Mouse (Mus musculus) forebrain, embryonic 14.5 days (tissue): ENCODE data around the gene Sgtb. TPM values are rescaled to one million over a fixed set of nuclear protein-coding genes. Genes with fewer than 3 reads are reported as not detected.
A peak's percentile ranks its signal among the peaks of the same experiment; 100 is the strongest.

Experiments used
- ATAC-seq: fragments of 200-750 bp; cut with Nextera tagmentation; 2 replicates; pipeline ENCODE4 v1.8.0; 2017; ENCODE audit warnings: mild to moderate bottlenecking, moderate library complexity
- DNase-seq: peaks from one replicate; pipeline ENCODE4 v3.0.0-alpha.2; 2015; ENCODE audit warnings: low spot score
- H3K27ac ChIP-seq: fragments of 300-500 bp; sonication (generic); 2 replicates; pipeline ENCODE4 v1.5.1; 2014; ENCODE audit warnings: low read depth, mild to moderate bottlenecking, control low read depth, low read length, moderate library complexity
- H3K27me3 ChIP-seq: fragments of 300-500 bp; sonication (generic); replicated peaks from 2 replicates; pipeline ENCODE4 v1.6.1; 2014; ENCODE audit warnings: low read length, control low read depth, mixed read lengths; ENCODE audit not compliant: control insufficient read depth, insufficient read depth
- H3K36me3 ChIP-seq: fragments of 300-500 bp; sonication (generic); 2 replicates; pipeline ENCODE4 v1.6.1; 2014; ENCODE audit warnings: low read length, control low read depth; ENCODE audit not compliant: control insufficient read depth, insufficient read depth
- H3K4me1 ChIP-seq: fragments of 300-500 bp; sonication (generic); 2 replicates; pipeline ENCODE4 v1.6.1; 2014; ENCODE audit warnings: antibody characterized with exemption, low read length, control low read depth; ENCODE audit not compliant: control insufficient read depth, insufficient read depth
- H3K4me2 ChIP-seq: fragments of 300-500 bp; sonication (generic); 2 replicates; pipeline ENCODE4 v1.6.1; 2014; ENCODE audit warnings: mild to moderate bottlenecking, control low read depth, low read length
- H3K4me3 ChIP-seq: fragments of 300-500 bp; sonication (generic); 2 replicates; pipeline ENCODE4 v1.5.1; 2014; ENCODE audit warnings: low read depth, low read length, control low read depth
- H3K9ac ChIP-seq: fragments of 300-500 bp; sonication (generic); 2 replicates; pipeline ENCODE4 v1.6.1; 2014; ENCODE audit warnings: mild to moderate bottlenecking, low read length, control low read depth, moderate library complexity
- H3K9me3 ChIP-seq: fragments of 300-500 bp; sonication (generic); replicated peaks from 2 replicates; pipeline ENCODE4 v1.6.1; 2016; ENCODE audit warnings: low read length, control low read depth, mixed read lengths; ENCODE audit not compliant: control insufficient read depth
- WGBS: fragments of 180-500 bp; shearing (Covaris S2); extraction: QIAGEN DNeasy Blood & Tissue Kit; methylation state at CpG from one replicate; pipeline ENCODE4 v1.1.7; 2014; 5-methylcytosine and 5-hydroxymethylcytosine counted together
- polyA plus RNA-seq: library from polyadenylated mRNA; unstranded; fragments of >200 nt; fragmentation: Nextera tagmentation; extraction: Ambion mirVana; gene quantifications from 2 replicates; pipeline ENCODE4 v1.2.1, GENCODE M21; 2014

Sgtb gene
- polyA plus RNA-seq, 1 experiment from 2014 or later, result 29.4 TPM

DNA sequence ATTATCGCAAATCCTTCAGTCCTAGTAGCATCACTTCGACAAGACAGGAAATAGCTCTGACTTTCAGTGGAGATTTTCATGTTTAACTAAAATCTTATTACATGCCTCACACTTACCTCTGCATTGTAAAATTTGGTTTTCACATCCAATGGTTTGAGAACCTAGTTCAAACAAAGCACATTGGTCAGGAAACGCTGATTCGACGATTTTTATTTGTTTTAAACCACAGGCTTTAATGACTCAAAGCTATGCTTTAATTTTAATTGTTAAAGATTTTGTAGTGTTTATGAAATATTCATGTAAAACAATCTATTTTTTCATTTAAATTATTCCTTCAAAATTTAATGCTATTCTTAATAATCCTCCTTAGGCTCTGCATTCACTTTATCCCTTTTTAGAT, 44.6 kb downstream of the Sgtb start:
- no peak overlapping the region for H3K27ac ChIP-seq
- ATAC-seq, result no peak
- no peaks in the 10 kb centered on the region for H3K27me3 ChIP-seq
- H3K4me2 ChIP-seq, result no peak overlapping the region
- 99% methylated on average over 5 of the region's 5 CpGs for WGBS
- no peak overlapping the region for H3K9ac ChIP-seq
- H3K4me1 ChIP-seq, result no peaks in the 10 kb centered on the region
- H3K36me3 ChIP-seq, result peaks cover 50% of the 10 kb centered on the region
- no peak overlapping the region for H3K4me3 ChIP-seq
- no peaks in the 10 kb centered on the region for H3K9me3 ChIP-seq
- no peak for DNase-seq

DNA sequence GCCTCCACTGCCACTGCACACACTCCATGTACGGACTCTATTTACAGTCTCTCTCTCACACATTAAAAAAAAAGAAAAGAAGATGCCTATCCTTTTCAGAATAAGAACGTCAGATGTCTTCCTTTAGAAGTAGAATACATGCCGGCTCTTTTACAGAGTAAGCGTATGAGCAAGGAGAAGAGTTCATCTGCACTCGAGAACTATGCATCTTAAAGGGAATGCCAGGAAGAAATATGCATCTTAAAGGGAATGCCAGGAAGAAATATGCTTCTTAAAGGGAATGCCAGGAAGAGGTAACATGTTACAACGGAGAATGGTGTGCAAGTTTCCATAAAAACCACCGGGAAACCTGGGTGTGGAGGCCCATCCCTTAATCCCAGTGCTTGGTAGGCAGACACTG, 45.6 kb downstream of the Sgtb start:
- WGBS, result 89% methylated on average over 7 of the region's 7 CpGs
- H3K4me3 ChIP-seq, result no peak overlapping the region
- H3K9me3 ChIP-seq, result no peaks in the 10 kb centered on the region
- no peak overlapping the region for H3K9ac ChIP-seq
- ATAC-seq (no peak), DNase-seq (no peak)
- no peak overlapping the region for H3K4me2 ChIP-seq
- H3K36me3 ChIP-seq, result peaks cover 52% of the 10 kb centered on the region
- no peak overlapping the region for H3K27ac ChIP-seq
- H3K4me1 ChIP-seq, result no peaks in the 10 kb centered on the region
- H3K27me3 ChIP-seq, result no peaks in the 10 kb centered on the region

DNA sequence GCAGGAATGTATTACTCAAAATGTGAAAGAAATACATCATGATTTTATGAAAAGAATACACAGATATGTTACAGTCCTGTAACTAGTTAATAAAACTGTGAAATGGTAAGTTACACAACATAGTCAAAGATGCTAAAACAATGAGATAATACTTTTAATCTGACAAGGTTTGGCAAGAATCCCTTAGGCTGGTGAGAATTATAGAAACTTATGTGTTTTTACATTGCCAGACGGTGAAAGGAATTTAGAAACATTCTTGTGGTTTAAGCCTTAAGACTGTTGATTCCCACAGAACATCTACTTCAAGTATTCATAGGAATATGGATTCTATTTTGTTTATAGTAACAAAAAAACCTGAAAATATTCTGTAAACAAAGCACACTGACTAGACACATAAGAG, 46.1 kb downstream of the Sgtb start:
- no peak overlapping the region for H3K9ac ChIP-seq
- ATAC-seq, result no peak
- 89% methylated on average over 1 of the region's 1 CpGs for WGBS
- H3K4me3 ChIP-seq, result no peak overlapping the region
- no peaks in the 10 kb centered on the region for H3K4me1 ChIP-seq
- no peak overlapping the region for H3K27ac ChIP-seq
- H3K36me3 ChIP-seq, result peaks cover 56% of the 10 kb centered on the region
- DNase-seq, result no peak
- no peaks in the 10 kb centered on the region for H3K9me3 ChIP-seq
- H3K4me2 ChIP-seq, result no peak overlapping the region
- no peaks in the 10 kb centered on the region for H3K27me3 ChIP-seq

DNA sequence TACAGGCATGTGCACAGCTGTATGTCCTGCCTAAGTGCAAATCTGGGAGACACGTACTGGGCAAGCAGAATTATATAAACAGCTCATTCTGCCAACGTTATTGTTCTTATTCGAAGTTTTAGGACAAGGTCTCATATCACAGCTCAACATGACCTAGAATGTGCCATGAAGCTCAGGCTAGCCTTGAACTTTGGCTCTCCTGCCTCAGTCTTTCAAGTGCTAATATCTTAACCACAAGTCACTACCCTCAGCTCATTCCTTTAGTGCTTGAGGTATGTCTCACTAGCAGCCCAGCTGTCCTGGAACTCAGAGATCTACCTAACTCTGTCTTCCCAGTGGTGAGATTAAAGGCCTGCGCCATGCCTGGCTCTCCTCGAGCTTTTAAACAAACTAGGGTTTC, 62.2 kb downstream of the Sgtb start:
- H3K4me3 ChIP-seq, result no peak overlapping the region
- ATAC-seq (no peak), DNase-seq (no peak)
- no peak overlapping the region for H3K27ac ChIP-seq
- no peak overlapping the region for H3K4me2 ChIP-seq
- H3K4me1 ChIP-seq, result peaks cover 5% of the 10 kb centered on the region
- 92% methylated on average over 5 of the region's 5 CpGs for WGBS
- H3K27me3 ChIP-seq, result no peaks in the 10 kb centered on the region
- no peak overlapping the region for H3K9ac ChIP-seq
- peaks cover 26% of the 10 kb centered on the region for H3K36me3 ChIP-seq
- H3K9me3 ChIP-seq, result no peaks in the 10 kb centered on the region

DNA sequence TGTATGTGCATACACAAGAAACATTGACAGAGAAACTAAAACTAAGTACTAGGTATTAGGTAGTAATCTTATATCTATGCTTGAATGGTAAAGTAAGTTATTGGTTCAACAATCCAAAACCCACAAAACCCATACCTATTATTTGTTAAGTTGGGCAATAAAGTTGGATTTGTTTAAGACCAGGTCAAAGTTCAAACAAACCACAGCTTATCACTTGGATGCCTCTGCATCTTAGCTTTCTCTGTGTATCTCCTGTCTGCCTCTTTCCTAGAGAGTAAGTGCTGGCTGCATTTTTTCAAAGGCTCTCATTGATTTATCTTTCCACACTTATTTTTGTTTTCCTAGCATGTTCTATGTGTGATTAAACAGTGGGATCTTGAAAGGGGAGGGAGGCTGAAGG, 63.0 kb downstream of the Sgtb start:
- no peak for ATAC-seq
- no peak overlapping the region for H3K4me3 ChIP-seq
- DNase-seq, result no peak
- peaks cover 18% of the 10 kb centered on the region for H3K36me3 ChIP-seq
- H3K27ac ChIP-seq, result no peak overlapping the region
- no peak overlapping the region for H3K9ac ChIP-seq
- peaks cover 11% of the 10 kb centered on the region for H3K4me1 ChIP-seq
- no peaks in the 10 kb centered on the region for H3K9me3 ChIP-seq
- no peaks in the 10 kb centered on the region for H3K27me3 ChIP-seq
- no peak overlapping the region for H3K4me2 ChIP-seq

DNA sequence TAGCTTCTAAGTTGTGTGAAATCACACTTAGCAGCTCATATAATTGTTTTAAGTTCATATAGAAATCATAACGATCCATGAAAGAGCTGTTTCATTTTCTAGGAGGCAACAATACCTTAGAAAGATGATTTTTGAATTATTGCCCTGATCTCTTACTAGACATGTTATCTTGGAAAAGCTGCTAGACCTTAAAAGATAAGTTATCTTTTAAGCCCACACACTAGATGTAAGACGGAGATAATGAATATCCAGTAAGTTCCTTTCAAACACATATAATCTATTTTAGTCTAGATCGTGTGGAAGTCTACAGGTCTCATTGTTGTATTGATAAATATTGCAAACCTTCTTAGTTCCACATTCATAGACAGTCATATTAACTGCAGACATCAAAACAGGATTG, 67.3 kb downstream of the Sgtb start:
- no peak for ATAC-seq

DNA sequence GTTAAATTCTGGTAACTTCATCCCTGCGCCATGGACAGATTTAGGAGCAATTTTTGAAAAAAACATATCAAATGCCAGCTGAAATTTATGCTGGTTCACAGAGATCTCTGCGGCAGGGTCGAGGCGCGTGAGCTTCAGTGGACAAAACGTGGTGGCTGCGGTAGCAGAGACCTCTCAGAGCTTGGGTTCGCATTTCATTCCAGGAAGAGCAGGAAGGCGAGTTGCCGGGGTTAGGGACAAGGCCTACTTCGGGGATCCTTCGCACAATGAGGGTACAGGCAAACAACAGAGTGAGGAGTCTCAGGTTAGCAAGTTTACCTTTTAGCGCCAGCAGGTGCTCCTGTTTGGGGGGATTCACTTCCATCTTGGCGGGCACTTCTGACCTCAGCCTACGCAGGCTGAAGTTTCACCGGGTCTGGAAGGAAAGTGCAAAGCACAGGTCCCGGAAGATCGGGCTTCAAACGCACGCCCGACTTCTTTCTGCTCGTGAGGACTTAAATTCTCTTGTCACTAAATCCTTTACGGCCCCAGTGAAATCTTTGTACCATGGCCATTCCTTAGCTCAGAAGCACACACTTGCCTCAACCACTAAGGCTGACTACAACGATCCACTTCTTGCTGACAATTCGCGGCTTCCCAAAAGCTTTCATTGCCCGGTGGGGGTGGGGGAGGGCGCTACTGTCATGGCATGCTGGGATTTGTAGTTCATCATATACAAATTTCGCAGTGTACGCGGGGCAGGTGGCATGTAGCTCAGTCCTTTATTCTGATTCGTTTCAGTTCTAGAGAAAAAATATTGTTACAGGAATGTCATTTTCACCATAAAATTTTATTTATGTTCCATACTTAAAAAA, 68.5 kb downstream of the Sgtb start, which contains the start of gene Trappc13:
TSS of gene Trappc13 (minus strand) at position 674 of the 854 bp plus-strand sequence.
- H3K9ac ChIP-seq, result peak within 1 kb of the TSS; percentile 89
- peak; percentile 93 for ATAC-seq
- H3K9me3 ChIP-seq, result no peaks in the 10 kb centered on the region
- WGBS, result under 1% methylated on average over 32 of the region's 32 CpGs
- no peaks in the 10 kb centered on the region for H3K27me3 ChIP-seq
- H3K4me2 ChIP-seq, result peak within 1 kb of the TSS; percentile 78
- H3K4me3 ChIP-seq, result peak within 1 kb of the TSS; percentile 84
- DNase-seq, result no peak
- H3K27ac ChIP-seq, result peak within 1 kb of the TSS; percentile 55
- peaks cover 20% of the 10 kb centered on the region; the same call in 1 of the 2 replicates for H3K36me3 ChIP-seq
- H3K4me1 ChIP-seq, result peaks cover 17% of the 10 kb centered on the region

More for the DNA sequence above, 67.3 kb downstream of the Sgtb start:
- peak overlapping the region; percentile 78 for H3K4me2 ChIP-seq
- no peaks in the 10 kb centered on the region for H3K9me3 ChIP-seq
- peaks cover 13% of the 10 kb centered on the region; the same call in 1 of the 2 replicates for H3K36me3 ChIP-seq
- 77% methylated on average over 3 of the region's 3 CpGs for WGBS
- no peaks in the 10 kb centered on the region for H3K27me3 ChIP-seq
- H3K27ac ChIP-seq, result no peak overlapping the region
- no peak for DNase-seq
- H3K4me1 ChIP-seq, result peaks cover 17% of the 10 kb centered on the region
- H3K4me3 ChIP-seq, result peak overlapping the region; percentile 84
- H3K9ac ChIP-seq, result peak overlapping the region; percentile 56

DNA sequence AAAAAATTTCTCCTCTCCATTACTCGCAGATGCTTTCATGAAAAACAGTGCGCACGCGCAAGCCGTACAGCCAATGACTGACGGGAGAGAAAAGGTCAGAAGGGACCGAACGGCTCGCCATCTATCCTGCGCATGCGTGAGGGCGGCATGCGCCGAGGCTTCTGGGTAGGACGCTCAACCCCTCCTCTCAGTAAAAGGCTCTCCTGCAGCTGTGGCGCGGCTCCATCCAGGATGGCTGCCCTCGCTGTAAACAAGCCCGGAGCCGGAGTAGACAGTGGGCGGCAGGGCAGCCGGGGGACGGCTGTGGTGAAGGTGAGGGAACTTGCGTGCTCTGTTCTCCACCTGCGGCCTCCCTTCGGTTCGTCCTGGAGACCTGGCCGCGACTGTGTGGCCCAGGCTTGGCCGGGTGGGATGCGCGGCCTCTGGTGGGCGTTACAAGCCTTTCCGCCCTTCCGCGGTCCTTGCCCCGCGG, 69.1 kb downstream of the Sgtb start, which contains the start of gene Trim23:
TSS of gene Trim23 (plus strand) at position 148 of the 472 bp plus-strand sequence.
- DNase-seq (peak; percentile 100), ATAC-seq (peak; percentile 99)
- H3K4me1 ChIP-seq, result peaks cover 17% of the 10 kb centered on the region
- peaks cover 22% of the 10 kb centered on the region; the same call in 1 of the 2 replicates for H3K36me3 ChIP-seq
- peak within 1 kb of the TSS; percentile 55 for H3K27ac ChIP-seq
- H3K4me3 ChIP-seq, result peak within 1 kb of the TSS; percentile 84
- WGBS, result under 1% methylated on average over 38 of the region's 38 CpGs
- H3K27me3 ChIP-seq, result no peaks in the 10 kb centered on the region
- peak within 1 kb of the TSS; percentile 78 for H3K4me2 ChIP-seq
- no peaks in the 10 kb centered on the region for H3K9me3 ChIP-seq
- H3K9ac ChIP-seq, result peak within 1 kb of the TSS; percentile 89
